Mouse (Mus musculus) CD8-positive naive resting alpha-beta T cell, adult 2 months (primary cell): ENCODE measurements at regions not wholly inside any gene's neighbourhood (a gene's known extent, or its start where the extent isn't known, plus 50 kb on each side); places are given as distances from the start of the nearest gene placed in this dataset.
"Not testable (repeated sequence)": the region's sequence is repeated elsewhere in the genome, so short reads cannot be mapped to it uniquely, and the experiment has no call there.

Experiments used
- DNase-seq, 2 experiments: peaks; one replicate each; pipeline ENCODE4 v3.0.0; 2022; ENCODE audit warnings: low read depth in 2 of 2, low spot score in 2 of 2

DNA sequence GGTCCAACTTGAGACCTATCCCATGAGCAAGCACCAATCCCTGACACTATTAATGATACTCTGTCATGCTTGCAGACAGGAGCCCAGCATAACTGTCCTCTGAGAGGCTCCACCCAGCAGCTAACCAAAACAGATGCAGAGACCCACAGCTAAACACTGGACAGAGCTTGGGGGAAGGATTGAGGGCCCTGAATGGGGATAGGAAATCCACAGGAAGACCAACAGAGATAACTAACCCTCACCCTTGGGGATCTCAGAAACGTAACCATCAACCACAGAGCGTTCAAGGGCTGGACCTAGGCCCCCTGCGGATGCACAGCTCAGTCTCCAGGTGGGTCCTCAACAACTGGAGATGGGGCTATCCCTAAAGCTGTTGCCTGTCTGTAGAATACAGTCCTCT is 93.7 kb downstream of the Cd24a start:
- DNase-seq: no peak

DNA sequence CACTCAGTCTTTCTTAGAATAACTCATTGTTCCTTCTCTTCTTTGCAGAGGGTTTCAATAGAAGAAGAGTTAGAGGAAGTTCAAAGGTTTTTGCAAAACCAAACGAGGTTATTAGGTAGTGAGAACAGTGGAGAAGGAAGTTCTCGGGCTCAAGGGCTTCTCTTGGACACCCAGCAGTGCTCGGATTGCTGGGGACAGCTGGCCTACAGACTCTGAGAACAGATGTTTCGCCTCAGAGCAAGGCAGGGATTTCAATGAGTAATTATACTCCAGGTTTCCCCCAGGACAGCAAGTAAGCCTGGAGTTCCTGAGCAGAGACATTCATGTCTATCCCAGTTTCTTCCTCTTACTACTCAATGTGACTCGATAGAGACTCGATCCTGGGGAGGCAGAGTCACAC is 94.4 kb downstream of the Cd24a start:
- DNase-seq: no peak

DNA sequence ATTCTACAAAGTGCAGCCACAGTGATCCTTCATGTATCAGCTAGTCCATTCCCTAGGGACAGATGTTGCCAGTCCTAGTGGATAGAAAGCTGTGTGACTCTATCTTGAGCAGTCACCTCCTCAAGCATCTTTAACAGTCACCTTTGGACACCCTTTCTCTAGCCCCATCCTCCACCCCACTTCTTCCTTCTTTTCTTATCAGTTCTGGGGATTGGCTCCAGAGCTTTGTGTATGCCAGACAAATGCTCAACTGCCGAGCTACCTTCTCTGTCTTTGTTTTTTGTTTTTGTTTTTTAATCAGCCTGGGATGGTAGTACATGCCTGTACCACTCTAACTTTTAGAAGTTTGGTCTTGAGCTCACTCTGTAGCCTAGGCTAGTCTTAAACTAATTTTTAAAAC is 96.7 kb downstream of the Cd24a start:
- no peak for DNase-seq

DNA sequence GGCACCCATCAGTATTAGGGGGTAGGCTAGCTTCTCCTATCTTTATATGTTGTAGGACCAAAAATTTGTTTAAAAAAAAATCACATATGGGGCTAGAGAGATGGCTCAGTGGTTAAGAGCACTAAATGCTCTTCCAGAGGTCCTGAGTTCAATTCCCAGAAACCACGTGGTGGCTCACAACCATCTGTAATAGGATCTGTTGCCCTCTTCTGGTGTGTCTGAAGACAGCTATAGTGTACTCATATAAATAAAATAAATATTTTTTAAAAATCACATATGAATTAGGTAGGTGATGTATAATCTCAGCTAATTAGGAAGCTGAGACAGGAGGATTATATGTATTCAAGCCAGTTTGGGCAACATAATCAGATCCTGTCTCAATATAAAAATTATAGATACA is 97.4 kb downstream of the Cd24a start:
- not testable (repeated sequence) for DNase-seq

DNA sequence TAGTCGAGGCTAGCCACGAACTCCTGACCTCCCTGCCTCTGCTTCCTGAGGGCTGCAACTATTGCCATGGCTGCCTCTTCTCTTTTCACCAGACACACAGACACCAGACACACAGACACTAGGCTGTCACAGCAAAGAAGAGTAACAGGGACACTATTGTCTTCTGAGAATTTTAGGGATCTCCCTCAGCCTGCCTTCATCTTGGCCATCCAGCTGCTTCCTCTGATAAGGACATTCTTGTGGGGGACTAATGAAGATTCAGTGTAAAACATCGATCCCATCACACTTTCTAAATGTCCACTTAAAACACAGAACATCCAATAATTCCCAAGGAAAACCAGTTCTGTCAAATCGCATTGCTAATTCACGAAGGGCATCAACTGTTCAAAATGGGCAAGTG is 98.2 kb downstream of the Cd24a start:
- DNase-seq: no peak

DNA sequence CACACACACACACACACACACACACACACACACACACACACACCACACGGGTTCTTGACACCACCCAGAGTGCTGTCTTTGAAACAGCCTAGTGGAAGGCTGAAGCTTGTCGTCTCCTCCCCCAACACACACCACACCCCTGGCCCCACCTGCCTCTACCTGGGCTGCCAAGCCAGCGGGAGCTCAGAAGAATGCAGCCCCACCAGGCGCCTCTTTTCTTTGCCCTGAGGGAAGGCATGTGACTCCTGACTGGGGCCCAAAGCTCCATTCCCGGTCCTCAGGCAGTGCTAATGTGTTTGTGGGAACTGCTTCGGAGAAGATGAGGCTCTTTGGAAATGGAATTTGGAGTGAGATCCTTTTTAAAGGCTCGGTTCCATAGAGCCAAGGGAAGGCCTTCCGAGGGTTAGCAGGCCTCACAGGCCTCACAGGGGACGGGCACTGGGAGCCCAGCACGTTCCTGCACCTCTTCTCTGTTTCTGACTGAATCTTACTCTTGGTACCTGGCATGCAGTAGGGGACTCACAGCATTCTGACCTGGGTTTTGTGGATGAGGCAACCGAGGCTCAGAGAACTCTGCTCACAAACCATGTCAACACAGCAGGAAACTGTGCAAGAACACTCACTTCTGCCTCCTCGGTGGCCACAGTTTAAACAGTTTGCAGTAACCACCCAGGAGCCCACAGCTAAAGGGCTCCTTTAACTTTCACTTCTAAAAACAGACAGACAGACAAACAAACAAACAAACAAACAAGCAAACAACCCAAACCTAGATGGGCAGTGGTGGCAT is 106.4 kb downstream of the Cd24a start:
- DNase-seq: no peak

DNA sequence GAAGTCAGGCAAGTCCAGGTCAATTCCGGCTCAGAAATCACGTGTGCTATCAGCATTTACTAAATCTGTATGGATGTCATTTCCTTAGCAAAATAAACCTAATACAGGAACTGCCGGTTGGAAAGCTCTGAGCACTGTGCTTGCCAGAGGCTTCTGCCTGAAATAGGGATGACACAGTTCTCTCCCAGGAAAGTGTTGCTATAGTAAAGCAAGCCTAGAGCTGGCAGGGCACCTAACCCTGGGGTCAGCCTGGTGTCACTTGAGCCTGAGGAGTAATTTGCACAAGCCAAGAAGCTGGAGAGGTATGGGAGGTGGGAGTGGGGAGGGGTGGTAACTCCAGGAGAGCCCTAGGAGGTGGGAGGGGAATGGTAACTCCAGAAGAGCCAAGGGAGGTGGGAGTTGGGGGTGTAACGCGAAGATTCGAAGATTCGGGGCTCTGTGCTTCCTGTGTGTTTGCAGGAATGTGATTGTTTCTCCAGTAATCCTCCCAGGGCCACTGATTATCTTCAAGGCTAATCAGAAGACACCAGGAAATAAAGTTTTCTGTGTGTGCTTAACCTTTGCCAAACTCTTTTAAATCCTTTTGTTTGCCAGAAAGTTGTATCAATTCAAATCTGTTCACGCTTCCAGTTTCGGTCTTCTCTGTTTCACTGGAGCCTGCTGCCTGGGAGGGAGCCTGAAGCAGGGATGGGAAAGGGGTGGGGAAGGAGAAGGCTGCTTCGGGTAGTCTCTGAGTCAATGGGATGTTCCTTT is 111.3 kb downstream of the Cd24a start:
- no peak for DNase-seq

DNA sequence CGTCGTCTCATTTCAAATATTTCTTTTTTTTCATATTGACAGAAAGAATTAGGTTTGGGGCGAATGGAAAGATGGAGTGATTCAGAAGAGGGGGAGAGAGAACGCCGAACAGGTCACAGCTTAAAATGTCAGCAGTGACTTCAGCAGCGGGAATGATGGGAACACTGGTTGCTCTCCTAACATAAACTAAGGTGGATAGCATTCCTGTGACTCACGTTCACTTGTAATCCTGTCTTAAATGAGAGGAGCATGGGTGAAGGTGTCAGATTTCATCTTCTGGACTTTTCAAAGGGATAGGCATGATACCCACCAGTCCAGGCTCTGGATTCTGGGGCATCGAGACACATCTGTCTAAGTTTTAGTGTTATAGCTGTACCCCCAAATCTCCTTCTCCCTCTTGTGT is 111.8 kb downstream of the Cd24a start:
- DNase-seq: no peak

DNA sequence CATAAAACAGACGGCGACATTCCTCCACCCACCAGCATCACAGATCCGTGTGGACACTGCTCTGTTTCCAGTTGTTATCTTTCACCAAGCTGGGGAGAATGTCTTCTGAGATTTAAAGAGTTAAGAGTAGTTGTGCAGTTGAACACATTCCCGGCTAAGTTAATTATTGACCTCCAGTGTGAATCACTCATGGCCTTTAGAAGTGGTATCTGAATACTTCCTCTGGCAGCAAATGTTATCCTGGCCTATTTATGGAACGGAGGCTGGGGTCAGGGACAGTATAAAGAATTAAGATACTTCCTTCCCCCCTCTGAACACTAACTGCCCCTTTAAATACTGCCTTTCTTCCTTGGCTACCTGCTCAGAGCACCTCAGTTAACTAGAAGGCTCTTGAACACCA is 115.9 kb downstream of the Cd24a start:
- no peak for DNase-seq

DNA sequence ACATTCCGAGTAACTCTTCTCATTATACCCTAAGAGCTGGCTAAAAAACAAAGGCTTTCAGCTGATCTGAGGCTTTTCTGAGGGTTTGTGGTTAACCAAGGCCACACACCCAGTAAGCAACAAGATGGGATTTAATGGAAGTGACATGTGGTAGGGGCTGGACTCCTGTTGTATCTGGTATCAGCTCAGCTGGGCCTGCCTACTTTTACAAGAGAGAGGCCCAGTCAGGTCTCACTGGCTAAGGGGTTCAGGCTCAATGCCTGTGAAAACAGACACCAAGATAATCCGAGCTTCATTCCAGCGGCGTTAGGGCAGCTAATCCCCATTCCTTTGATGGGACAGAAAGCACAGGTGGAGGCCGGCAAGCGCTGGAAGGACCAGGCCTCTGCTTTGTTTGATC is 116.4 kb downstream of the Cd24a start:
- DNase-seq: no peak

DNA sequence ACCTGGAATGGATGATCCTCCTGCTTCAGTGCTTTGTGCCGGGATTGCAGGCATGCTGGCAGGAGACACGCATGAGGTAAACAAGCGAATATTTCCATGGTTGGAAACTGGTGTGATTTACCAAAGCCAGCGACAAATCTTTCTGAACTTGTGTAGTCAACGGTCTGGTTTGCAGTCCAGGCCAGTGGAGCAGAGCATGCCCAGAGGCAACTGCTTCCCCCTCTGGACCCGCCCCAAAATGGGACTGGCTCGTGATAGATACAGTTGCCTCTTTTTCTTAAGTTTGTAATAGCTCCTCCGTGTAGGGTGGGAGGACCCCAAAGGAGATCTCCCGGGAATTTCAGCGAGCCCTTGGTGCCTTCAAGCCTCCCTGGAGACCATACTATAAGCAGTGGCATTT is 117.4 kb downstream of the Cd24a start:
- DNase-seq: no peak

DNA sequence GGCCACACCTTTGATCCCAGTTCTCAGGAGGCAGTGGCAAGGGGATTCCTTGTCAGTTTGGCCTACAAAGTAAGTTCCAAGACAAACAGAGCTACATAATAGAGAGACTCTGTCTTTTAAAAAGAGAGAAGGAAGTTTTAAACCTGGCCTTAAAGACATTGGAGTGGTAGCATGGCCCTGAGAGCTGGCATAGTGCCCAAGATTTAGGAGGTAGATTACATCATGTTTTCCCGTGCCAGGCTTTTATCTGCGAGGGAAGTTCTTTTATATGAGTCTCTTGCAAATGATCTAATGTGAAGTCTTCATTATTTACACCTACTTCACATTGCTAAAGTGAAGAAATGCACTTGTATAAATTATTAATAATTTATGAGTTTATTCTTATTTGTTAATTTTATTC is 119.8 kb downstream of the Cd24a start:
- DNase-seq: no peak

DNA sequence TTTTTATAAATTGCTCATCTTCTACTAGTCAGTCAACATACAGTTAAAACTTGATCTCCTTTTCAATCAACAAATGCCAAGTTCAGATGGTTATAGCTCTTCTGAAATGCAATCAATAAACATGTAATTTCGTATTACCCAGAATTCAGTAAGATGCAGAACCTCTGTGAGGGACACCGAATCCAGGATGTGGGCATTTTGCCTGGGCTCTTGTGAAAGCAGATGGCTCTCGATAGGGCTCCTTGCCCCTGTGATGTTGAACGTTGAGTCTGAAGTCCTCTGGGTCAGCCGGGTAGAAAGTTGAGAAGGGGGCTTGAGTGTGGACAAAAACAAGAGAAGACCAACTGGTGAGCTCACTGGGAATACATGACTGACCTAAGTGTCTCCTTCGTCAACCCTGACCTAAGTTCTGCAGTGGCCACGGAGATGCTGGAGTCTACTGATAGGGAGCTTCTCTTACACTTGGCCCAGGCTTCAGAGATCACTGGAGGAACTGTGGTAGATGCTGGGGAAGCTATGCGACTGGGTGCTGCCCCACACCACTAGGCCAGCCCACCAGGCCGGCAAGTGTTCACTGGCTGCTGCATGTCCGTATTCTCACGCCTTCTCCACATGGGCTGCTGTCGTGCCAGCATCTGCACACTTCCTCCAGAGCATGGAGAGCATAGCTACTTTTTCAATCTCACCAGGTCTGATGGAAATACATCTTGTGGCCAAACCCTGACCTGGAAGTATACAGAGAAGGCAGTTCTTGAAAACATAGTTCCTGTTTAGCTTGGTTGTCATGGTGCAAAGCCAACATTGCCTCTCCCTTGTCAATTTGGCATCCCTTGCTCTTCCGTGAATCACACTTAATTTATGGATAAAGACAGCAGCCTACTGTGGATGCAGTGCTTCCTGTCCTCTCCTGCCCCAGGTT is 122.5 kb downstream of the Cd24a start:
- no peak for DNase-seq

DNA sequence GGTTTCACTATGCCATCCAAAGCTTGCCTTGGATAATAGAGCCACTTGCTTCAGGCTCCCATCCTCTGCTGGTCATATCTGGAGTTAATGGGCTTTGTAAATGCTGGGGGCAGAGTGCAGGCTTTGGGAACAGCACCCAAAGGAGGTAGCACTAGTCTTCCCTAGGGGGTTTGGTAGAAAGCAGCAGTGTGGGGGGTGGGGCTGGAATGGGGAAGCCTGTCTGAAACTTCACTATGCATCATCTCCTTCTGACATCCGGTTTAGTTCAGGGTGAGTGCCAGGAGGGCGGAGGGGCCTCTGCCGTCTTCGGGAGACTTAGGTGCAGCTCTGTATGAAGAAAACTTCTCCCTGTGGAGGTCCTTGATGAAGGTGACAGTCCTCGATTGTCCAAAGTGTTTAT is 124.8 kb downstream of the Cd24a start:
- no peak for DNase-seq

DNA sequence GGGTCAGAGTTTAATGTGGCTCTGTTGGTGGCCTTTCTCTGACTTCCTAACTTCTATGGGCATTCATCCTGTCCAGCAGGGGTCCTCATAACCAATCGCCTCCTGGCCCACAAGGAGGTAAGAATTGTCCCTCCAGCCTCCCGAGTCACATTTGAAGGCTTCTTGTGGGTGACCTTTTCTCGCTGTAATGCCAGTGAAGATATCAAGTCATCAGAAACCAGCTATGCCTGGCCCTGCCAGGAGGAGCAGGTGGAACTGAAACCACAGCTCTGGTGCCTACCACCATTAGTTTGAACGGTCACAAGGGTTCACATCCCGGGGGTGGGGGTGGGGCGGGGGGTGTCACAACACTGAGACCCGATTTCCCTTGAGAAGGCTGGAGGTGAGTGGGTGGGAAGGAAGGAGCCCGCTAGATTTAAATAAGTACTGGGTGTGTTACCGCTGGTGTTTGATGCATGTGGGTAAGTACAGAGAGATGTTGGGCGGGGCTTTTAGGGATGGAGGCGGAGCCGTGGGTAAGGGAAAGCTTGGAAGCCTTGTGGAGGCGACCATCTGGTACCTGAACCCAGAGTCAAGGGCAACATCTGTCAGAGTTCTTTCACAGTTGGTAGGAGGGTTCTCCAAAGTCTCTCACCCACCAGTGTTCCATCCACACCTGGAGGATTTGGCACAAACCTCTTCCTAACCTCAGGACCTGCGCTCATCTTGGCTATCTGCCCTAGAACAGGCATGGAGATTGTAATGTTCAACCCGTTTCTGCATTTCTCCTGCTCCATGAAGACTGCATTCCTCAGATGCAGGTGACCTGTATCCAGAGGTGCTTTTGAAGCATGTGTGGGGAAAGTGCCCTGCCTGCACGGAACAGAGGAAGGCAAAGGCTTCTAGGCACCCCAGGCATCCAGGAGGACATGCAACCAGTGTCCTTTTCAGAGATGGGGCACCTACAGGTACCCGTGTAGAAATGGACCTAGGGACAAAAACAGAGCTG is 128.2 kb downstream of the Cd24a start:
- DNase-seq: peak in 1 of 2 experiments; percentile 7

DNA sequence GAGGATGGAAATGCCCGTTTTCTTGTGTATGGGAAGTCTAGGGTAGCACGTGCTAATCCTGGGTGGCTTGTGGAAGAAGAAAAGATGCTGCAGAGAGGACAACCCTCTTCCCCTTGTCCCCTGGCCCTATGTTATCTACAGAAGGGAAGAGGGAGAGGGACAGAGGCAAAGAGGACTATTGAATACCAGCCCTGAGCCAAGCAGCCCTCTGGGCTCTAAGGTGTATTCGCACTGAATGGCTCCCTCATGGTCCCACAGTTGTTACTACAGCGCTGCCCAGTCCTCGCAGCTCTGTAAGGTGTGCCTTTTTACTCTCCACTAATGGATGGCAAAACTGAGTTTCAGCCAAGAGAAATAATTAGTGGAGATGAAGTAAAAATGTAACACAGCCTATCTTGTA is 128.9 kb downstream of the Cd24a start:
- DNase-seq: no peak

DNA sequence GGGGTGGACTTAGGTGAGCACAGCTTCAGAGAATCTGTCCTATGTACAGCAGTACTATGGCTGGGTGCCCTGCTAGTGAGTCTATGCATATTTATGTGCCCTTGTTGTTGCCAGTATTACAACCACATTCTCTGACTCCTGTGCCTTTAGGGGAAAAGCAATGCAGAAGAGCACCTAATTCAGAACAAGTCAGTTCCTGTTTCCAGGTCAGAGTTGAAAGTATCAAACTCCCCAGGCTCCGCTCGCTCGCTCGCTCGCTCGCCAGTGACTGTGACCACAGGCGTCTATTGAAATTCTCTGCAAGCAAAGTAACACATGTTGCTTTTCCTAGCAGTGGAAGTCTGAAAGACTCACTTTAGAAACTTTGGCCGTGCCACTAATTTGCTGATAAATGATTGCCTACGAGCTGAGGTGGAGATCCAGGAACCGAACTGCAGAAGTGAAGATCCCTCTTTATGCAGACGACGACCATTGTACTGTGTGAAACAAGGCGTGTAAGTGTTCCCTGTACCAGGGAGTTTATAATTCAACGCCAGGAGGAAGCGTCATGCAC is 129.8 kb downstream of the Cd24a start:
- no peak for DNase-seq

DNA sequence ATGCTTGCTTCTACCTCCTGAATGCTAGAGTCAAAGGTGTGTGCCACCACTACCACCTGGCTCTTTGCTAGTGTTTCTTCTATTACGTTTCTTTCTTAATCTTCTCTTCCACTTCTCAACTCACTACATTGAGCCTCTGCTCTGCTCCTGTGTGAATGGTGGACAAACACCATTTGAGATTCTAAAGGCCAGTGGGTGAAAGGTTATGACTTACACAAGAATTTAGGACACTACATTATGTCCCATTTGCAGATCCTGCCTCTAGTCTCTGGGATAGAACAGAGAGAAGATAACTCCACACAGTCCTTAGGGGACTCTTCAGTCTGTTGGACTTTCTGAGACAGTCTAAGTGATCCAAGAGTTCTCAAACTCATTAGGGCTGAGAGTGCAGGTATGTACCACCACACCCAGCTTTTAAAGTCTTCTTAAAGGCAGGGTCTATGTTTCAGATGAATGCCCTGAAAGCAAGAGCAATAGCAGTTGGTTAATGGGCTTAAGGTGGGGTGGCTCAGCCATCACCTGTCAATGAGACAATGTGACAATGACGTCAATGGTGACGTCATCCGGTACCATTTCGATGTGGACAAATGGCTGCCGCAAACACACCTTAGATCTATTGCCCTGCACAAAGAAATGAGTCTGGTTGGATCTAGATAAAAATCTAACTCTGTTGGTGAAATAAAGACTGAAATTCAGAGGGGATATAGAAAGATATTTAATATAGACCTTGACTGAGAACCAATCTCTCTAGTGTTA is 131.4 kb downstream of the Cd24a start:
- DNase-seq: no peak

DNA sequence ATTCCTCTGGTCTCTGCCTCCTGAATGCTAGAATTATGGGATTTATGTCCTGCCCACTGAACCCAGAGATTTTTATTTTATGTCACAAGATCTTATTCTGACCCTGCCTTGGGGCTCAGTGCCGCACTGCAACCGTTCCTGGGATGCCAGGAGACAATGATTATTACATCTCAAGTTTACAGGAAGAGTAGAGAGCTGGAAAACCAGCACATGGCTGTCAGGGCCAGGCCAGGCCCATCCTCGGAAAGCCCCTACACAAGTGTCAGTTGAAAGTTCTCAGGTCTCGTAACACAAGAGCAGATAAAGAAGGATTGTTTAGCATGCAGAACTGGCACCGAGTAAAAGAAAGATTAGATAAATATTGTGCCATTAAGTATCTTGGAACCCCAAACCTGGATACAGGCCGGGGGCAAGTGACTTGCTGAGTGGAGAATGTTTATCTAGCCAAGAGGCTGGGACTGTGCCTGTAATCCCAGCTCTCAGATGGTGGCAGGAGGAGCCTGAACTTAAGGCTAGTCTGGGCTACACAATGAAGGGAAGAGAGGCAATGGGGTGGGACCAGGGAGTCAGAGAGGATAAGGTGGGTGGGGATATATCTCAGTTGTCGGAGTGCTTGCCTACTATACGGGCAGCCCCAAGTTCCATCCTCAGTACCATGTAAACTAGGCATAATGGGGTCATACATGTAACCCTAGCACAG is 132.3 kb downstream of the Cd24a start:
- DNase-seq: no peak
